Mouse (Mus musculus) CH12.LX (cell line): Measurements from ENCODE around the gene Mansc4. TPM values are rescaled to one million over a fixed set of nuclear protein-coding genes. Genes with fewer than 3 reads are reported as not detected.

Source experiments
- DNase-seq: peaks from one replicate; pipeline ENCODE4 v3.0.0-alpha.2; 2013; ENCODE audit errors: extremely low read depth
- H3K27ac ChIP-seq: 2 replicates; pipeline ENCODE4 v1.5.1; 2012; ENCODE audit warnings: low read depth, mild to moderate bottlenecking, control low read depth, moderate library complexity; ENCODE audit not compliant: insufficient read depth
- H3K27me3 ChIP-seq: replicated peaks from 2 replicates; pipeline ENCODE3; 2012; ENCODE audit warnings: inconsistent platforms
- H3K36me3 ChIP-seq, 2 experiments: replicated peaks in 1 of 2; 2 replicates each; pipeline versions ENCODE3 to v1.6.1; 2012; ENCODE audit warnings: inconsistent platforms in 1 of 2, low read length in 1 of 2, mild to moderate bottlenecking in 1 of 2, mixed read lengths in 1 of 2, moderate library complexity in 1 of 2; ENCODE audit not compliant: control insufficient read depth in 1 of 2, insufficient read depth in 1 of 2
- H3K4me1 ChIP-seq, 2 experiments: 2 replicates each; pipeline ENCODE4 v1.6.1; 2012; ENCODE audit warnings: inconsistent platforms in 1 of 2, moderate library complexity in 1 of 2; ENCODE audit not compliant: insufficient read depth in 2 of 2, control insufficient read depth in 1 of 2
- H3K4me2 ChIP-seq: 2 replicates; pipeline ENCODE4 v1.6.1; 2012; ENCODE audit warnings: low read depth, mild to moderate bottlenecking, control low read depth; ENCODE audit not compliant: poor library complexity, insufficient read depth, severe bottlenecking
- H3K4me3 ChIP-seq, 3 experiments: fragments of 150-350 bp in 1 of 3; sonication (generic) in 1 of 3; replicated peaks in 1 of 3; 2 replicates each; pipeline versions ENCODE3 to v1.5.1; 2011 to 2012; ENCODE audit warnings: low read depth in 2 of 3, low read length in 2 of 3, mild to moderate bottlenecking in 2 of 3, moderate library complexity in 2 of 3, control low read depth in 1 of 3, improper control_type of control experiment in 1 of 3, inconsistent platforms in 1 of 3, mixed read lengths in 1 of 3; ENCODE audit not compliant: poor library complexity in 1 of 3
- H3K79me2 ChIP-seq: replicated peaks from 2 replicates; pipeline ENCODE4 v1.6.1; 2012; ENCODE audit warnings: mild to moderate bottlenecking, moderate library complexity; ENCODE audit not compliant: control insufficient read depth, poor library complexity, insufficient read depth, severe bottlenecking; ENCODE audit errors: extremely low read depth
- H3K9ac ChIP-seq: 2 replicates; pipeline ENCODE4 v1.6.1; 2012; ENCODE audit warnings: low read depth, mild to moderate bottlenecking, control low read depth, moderate library complexity; ENCODE audit not compliant: insufficient read depth
- H3K9me3 ChIP-seq: replicated peaks from 2 replicates; pipeline ENCODE3; 2012; ENCODE audit warnings: low read length, inconsistent platforms, mixed read lengths
- BHLHE40 ChIP-seq: IDR thresholded peaks from 2 replicates; pipeline ENCODE4 v1.6.1; 2011; ENCODE audit warnings: mild to moderate bottlenecking, low read depth, low read length, improper control_type of control experiment
- CHD1 ChIP-seq: IDR thresholded peaks from 2 replicates; pipeline ENCODE4 v1.6.1; 2012; ENCODE audit warnings: low read depth, low read length, improper control_type of control experiment, inconsistent platforms
- CTCF ChIP-seq, 2 experiments: IDR thresholded peaks in 1 of 2; conservative IDR thresholded peaks in 1 of 2; 2 replicates each; pipeline ENCODE4 v1.5.1; 2011 to 2012; ENCODE audit warnings: low read depth in 2 of 2, low read length in 2 of 2, improper control_type of control experiment in 1 of 2, inconsistent platforms in 1 of 2, mild to moderate bottlenecking in 1 of 2, moderate library complexity in 1 of 2
- ELF1 ChIP-seq: IDR thresholded peaks from 2 replicates; pipeline ENCODE4 v1.6.1; 2014; ENCODE audit warnings: low read depth, mild to moderate bottlenecking, inconsistent platforms, low read length, improper control_type of control experiment
- EP300 ChIP-seq: IDR thresholded peaks from 2 replicates; pipeline ENCODE4 v1.6.1; 2011; ENCODE audit warnings: low read length, improper control_type of control experiment
- ETS1 ChIP-seq: conservative IDR thresholded peaks from 2 replicates; pipeline ENCODE4 v1.6.1; 2012; ENCODE audit warnings: low read depth, mild to moderate bottlenecking, inconsistent platforms, low read length, improper control_type of control experiment, moderate library complexity
- GABPA ChIP-seq: IDR thresholded peaks from 2 replicates; pipeline ENCODE4 v1.6.1; 2012; ENCODE audit warnings: low read depth, low read length, improper control_type of control experiment, inconsistent platforms; ENCODE audit not compliant: insufficient replicate concordance
- IRF4 ChIP-seq: IDR thresholded peaks from 2 replicates; pipeline ENCODE4 v1.6.1; 2014; ENCODE audit warnings: low read depth, mild to moderate bottlenecking, inconsistent platforms, low read length, improper control_type of control experiment
- MAX ChIP-seq: IDR thresholded peaks from 2 replicates; pipeline ENCODE4 v1.6.1; 2011; ENCODE audit warnings: low read length, improper control_type of control experiment
- MAZ ChIP-seq: IDR thresholded peaks from 2 replicates; pipeline ENCODE4 v1.6.1; 2012; ENCODE audit warnings: low read depth, mild to moderate bottlenecking, inconsistent platforms, low read length, improper control_type of control experiment, moderate library complexity
- MXI1 ChIP-seq: IDR thresholded peaks from 2 replicates; pipeline ENCODE4 v1.6.1; 2011; ENCODE audit warnings: mild to moderate bottlenecking, low read depth, low read length, improper control_type of control experiment
- NELFE ChIP-seq: IDR thresholded peaks from 2 replicates; pipeline ENCODE4 v1.6.1; 2011; ENCODE audit warnings: low read depth, low read length, improper control_type of control experiment
- NRF1 ChIP-seq: IDR thresholded peaks from 2 replicates; pipeline ENCODE4 v1.6.1; 2014; ENCODE audit warnings: low read depth, mild to moderate bottlenecking, inconsistent platforms, low read length, improper control_type of control experiment, moderate library complexity
- PAX5 ChIP-seq: IDR thresholded peaks from 2 replicates; pipeline ENCODE4 v1.6.1; 2012; ENCODE audit warnings: low read length, inconsistent platforms, mixed read lengths
- POLR2A ChIP-seq: IDR thresholded peaks from 2 replicates; pipeline ENCODE4 v1.6.1; 2011; ENCODE audit warnings: low read depth, mild to moderate bottlenecking, improper control_type of control experiment, low read length
- POLR2AphosphoS2 ChIP-seq: IDR thresholded peaks from 2 replicates; pipeline ENCODE4 v1.6.1; 2011; ENCODE audit warnings: low read depth, low read length, improper control_type of control experiment
- RCOR1 ChIP-seq: conservative IDR thresholded peaks from 2 replicates; pipeline ENCODE4 v1.6.1; 2012; ENCODE audit warnings: low read depth, mild to moderate bottlenecking, inconsistent platforms, low read length, improper control_type of control experiment
- SIN3A ChIP-seq: IDR thresholded peaks from 2 replicates; pipeline ENCODE4 v1.6.1; 2012; ENCODE audit warnings: low read length, improper control_type of control experiment, inconsistent platforms
- SMC3 ChIP-seq: IDR thresholded peaks from 2 replicates; pipeline ENCODE4 v1.6.1; 2011; ENCODE audit warnings: low read depth, low read length, improper control_type of control experiment
- TCF12 ChIP-seq: IDR thresholded peaks from 2 replicates; pipeline ENCODE4 v1.6.1; 2014; ENCODE audit warnings: low read depth, mild to moderate bottlenecking, inconsistent platforms, low read length, improper control_type of control experiment
- USF1 ChIP-seq: IDR thresholded peaks from 2 replicates; pipeline ENCODE4 v1.6.1; 2014; ENCODE audit warnings: low read depth, mild to moderate bottlenecking, inconsistent platforms, low read length, improper control_type of control experiment
- ZC3H11A ChIP-seq: IDR thresholded peaks from 2 replicates; pipeline ENCODE4 v1.6.1; 2012; ENCODE audit warnings: low read depth, mild to moderate bottlenecking, inconsistent platforms, low read length, improper control_type of control experiment
- ZKSCAN1 ChIP-seq: IDR thresholded peaks from 2 replicates; pipeline ENCODE4 v1.6.1; 2012; ENCODE audit warnings: low read depth, inconsistent platforms, low read length, improper control_type of control experiment, borderline replicate concordance
- ZNF384 ChIP-seq: IDR thresholded peaks from 2 replicates; pipeline ENCODE4 v1.6.1; 2012; ENCODE audit warnings: low read depth, low read length, improper control_type of control experiment, inconsistent platforms
- dilution Hi-C: fragments of 300-500 bp; cut with MboI; formaldehyde crosslinking; loops from 2 replicates; pipeline ENCODE4 v1.14.3; 2020; ENCODE audit warnings: low sequenced_read_pairs; ENCODE audit not compliant: extremely low pct_unique_long_range_greater_than_20kb, extremely low pct_ligation_motif_present
- in situ Hi-C: fragments of 300-500 bp; cut with MboI; formaldehyde crosslinking; loops from 3 replicates; pipeline ENCODE4 v1.14.3; 2019; ENCODE audit warnings: low sequenced_read_pairs, low pct_ligation_motif_present, low pct_unique_long_range_greater_than_20kb, mixed read lengths
- polyA plus RNA-seq: library from polyadenylated mRNA; unstranded; fragments of >175 nt; gene quantifications from 2 replicates; pipeline ENCODE4 v1.2.1, GENCODE M21; 2012; ENCODE audit warnings: low read depth; ENCODE audit not compliant: insufficient read length
- total RNA-seq, 2 experiments: library from RNA; depleted of rRNA; stranded (reverse); fragments of 300-350 nt in 1 of 2; fragments of >200 nt in 1 of 2; gene quantifications; 2 replicates each; pipeline ENCODE4 v1.2.3; 2012 to 2014

Mansc4 gene
- total and polyA plus RNA-seq, 3 experiments, result 0.20 TPM; not detected in 2

DNA sequence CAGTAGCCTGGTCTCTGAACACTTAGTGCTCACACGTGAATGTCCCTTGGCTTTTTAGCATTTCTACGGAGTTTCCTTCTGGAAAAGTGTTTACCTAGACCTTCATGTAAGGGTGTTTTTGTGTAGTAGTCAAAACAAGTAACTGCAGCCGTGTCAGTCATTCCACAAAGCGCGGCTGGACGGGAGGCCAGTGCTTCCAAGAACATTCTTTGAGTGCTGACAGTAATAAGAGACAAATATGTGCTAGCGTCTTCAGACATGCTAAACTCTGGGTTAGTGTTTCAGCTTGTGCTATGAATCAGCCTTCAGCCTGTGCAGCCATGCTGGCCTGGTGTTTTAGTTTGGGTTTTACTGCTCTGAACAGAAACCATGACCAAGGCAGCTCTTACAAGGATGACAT lies 24.1 kb downstream of the Mansc4 start:
- no peaks in the 10 kb centered on the region for H3K79me2 ChIP-seq
- H3K27ac ChIP-seq, result no peak overlapping the region
- peaks cover 70 to 93% of the 10 kb centered on the region in 2 experiments for H3K36me3 ChIP-seq
- H3K4me3 ChIP-seq, result no peak overlapping the region
- TF ChIP-seq CHD1, result no peak
- no peak for TF ChIP-seq MAZ
- no peak for TF ChIP-seq NRF1
- TF ChIP-seq ZKSCAN1, result no peak
- no peak for TF ChIP-seq NELFE
- TF ChIP-seq SIN3A, result no peak
- no peak for TF ChIP-seq BHLHE40
- TF ChIP-seq CTCF (conservative IDR thresholded peaks at IDR 0.05 in 1 of 2, IDR thresholded peaks at IDR 0.05 in 1 of 2; ENCODE audit: low read depth in 2 of 2, low read length in 2 of 2), result no peak
- TF ChIP-seq ETS1, result no peak
- TF ChIP-seq POLR2A, result no peak
- no peak for TF ChIP-seq GABPA
- no peaks in the 10 kb centered on the region for H3K27me3 ChIP-seq
- H3K4me1 ChIP-seq, result no peaks in the 10 kb centered on the region
- in situ Hi-C loops, result no loop called here
- no peak for DNase-seq
- dilution Hi-C loops, result no loop called here
- H3K9me3 ChIP-seq, result no peaks in the 10 kb centered on the region
- H3K4me2 ChIP-seq, result no peak overlapping the region
- no peak overlapping the region for H3K9ac ChIP-seq

DNA sequence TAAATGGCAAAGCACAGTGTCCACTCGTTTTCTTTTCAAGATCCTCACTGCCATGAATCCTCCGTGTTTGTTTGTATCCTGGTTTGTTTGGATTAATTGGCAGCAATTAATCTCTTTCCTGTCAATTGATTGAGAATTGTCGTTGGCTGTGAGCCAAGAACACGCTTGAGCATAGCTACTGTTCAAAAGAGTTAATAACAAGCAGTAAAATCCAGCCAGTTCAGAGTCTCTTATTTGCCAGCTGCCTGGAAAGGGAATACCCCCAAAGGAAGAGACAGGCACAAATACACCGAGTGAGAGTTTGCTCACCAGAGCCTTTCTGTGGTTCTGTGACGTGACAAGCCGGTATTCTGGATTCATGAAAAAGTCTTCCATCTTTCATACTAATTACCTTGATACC lies 24.8 kb downstream of the Mansc4 start:
- no peak overlapping the region for H3K4me2 ChIP-seq
- H3K9ac ChIP-seq, result no peak overlapping the region
- H3K79me2 ChIP-seq, result no peaks in the 10 kb centered on the region
- dilution Hi-C loops, result no loop called here
- H3K27me3 ChIP-seq, result no peaks in the 10 kb centered on the region
- no peak for DNase-seq
- in situ Hi-C loops, result no loop called here
- H3K4me3 ChIP-seq, result no peak overlapping the region
- H3K27ac ChIP-seq, result no peak overlapping the region
- peaks cover 67 to 93% of the 10 kb centered on the region in 2 experiments for H3K36me3 ChIP-seq
- no peaks in the 10 kb centered on the region for H3K4me1 ChIP-seq
- no peaks in the 10 kb centered on the region for H3K9me3 ChIP-seq
- TF ChIP-seq POLR2AphosphoS2 (no peak), MXI1 (no peak), EP300 (no peak), ELF1 (no peak), SMC3 (no peak), ZC3H11A (no peak), USF1 (no peak), MAX (no peak), SIN3A (no peak), RCOR1 (no peak), MAZ (no peak), ZNF384 (no peak), POLR2A (no peak), NELFE (no peak), PAX5 (no peak), IRF4 (no peak), ZKSCAN1 (no peak), TCF12 (no peak)
